Mouse (Mus musculus): ENCODE data around the gene Sec16a.

Gene Sec16a

DNA sequence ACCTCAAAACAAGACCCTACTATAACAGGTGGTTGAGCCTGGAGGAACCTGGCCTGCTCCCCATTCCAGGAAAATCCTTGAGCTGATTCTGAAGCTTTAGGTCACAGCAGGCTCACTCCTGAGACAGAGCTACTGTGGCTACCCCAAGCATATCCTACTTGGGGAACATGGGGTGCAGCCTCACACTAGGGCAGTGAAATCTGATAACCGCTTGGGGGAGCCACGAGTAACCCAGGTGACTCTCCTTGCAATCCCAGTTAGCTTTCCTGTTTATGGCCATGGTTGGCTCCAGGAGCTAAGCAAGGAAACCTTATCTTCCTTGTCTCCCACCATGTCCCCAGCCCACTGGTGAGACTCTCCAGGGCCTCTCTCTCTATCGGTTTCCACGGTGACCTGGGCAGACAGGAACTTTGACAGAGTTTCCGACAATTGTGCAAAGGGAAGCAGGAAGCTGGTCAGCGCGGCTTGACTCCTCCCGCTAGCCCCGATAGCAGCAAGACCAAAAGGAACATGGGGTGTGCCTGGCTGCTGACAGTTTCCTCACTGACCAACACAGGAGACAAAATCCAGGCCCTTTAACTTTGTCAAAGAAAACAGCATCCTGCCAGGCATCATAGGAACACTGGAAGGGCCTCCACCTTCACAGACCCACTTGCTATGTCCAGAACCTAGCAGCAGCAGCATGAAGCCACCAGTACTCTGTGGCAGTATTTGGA is 29.9 kb upstream of the Sec16a start:
- no peak for DNase-seq (ENCODE audit: low spot score in 2 of 2)

DNA sequence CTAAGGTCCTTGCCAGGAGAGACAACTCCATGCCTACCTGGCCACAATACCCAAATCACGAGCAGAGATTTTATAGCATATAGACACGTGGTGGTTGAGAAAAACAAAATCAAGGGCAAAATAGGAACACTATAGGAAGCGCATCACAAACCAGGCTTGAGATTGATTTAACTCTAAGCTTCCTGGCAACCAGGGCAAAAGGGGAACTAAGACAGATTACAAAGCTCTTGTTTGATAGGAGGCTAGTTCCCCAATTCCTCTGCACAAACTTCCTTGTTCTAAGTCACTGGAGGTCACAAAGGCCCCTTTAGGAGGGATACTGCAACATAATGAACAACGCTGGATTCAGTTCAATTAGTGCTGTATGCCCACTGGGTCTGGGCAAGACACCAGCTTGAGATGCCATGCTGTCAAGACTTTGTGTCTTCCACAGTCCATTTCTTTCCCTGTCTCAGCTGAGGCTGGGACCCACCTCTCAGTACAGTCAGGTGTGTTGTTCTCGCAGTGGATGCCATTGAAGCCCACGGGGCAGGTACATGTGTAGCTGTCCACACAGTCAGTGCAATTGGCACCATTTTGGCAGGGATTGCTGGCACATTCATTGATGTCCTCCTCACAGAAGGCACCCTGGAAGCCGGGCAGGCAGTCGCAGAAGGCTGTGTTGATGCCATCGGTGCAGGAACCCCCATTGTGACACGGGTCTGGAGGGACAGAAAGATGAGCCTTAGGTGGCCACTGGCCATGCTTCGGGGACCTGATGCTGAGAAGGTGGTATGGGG is 27.5 kb upstream of the Sec16a start:
- DNase-seq (ENCODE audit: low spot score in 2 of 2), result no peak

DNA sequence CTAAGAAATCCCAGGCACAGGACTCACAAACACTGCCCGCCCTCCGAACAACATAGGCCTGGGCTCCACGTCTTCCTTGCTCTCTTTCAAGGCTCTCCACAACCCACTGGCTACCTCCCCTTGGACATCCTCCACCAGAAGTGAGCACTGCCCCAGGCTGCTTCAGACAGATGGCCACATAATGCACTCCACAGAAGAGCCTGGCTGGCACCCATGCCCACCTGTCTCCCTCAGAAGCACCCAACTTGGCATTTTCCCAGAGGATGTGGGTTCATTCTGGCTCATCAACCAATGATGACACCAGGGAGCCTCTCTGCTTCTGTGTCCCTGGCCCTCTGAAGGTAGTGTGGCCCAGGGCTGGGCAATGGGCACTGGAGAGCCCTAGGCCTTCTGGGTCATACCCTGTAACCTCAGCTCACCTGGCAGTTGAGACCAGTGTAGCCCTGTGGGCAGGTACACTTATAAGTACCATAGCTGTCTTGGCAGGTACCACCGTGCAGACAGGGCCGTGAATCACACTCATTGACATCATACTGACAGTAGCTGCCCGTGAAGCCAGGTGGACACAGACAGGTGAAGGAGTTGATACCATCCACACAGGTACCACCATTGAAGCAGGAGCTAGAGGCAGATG is 26.8 kb upstream of the Sec16a start:
- DNase-seq (ENCODE audit: low spot score in 2 of 2), result no peak

DNA sequence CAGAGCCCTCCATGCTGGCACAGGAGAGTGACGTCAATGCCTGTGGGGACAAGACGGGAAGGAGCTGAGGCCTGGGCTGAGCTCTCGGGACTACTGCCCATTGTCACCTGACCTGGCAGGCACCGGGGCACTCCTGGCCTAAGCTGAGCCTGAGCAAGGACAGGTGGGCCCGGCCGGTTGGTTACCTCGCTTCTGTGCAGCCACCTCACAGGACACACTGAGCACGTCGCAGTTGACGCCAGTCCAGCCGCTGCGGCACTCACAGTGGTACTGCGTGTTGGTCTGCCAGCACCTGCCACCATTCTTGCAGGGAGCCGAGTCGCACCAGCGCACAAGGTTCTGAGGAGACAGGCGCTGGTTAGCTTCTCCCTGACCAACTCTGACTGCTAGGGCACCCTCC is 26.0 kb upstream of the Sec16a start:
- DNase-seq (ENCODE audit: low spot score in 2 of 2), result no peak

- DNase-seq (ENCODE audit: low spot score in 2 of 2), result no peak
These were observed 23.4 kb upstream of the Sec16a start for GRCm38 (mm10) chr2:26468376-26468775.

GRCm38 (mm10) chr2:26463412-26463811 is 18.4 kb upstream of the Sec16a start:
- DNase-seq (ENCODE audit: low spot score in 2 of 2), result no peak

GRCm38 (mm10) chr2:26462980-26463379 is 18.0 kb upstream of the Sec16a start:
- no peak for DNase-seq (ENCODE audit: low spot score in 2 of 2)

DNA sequence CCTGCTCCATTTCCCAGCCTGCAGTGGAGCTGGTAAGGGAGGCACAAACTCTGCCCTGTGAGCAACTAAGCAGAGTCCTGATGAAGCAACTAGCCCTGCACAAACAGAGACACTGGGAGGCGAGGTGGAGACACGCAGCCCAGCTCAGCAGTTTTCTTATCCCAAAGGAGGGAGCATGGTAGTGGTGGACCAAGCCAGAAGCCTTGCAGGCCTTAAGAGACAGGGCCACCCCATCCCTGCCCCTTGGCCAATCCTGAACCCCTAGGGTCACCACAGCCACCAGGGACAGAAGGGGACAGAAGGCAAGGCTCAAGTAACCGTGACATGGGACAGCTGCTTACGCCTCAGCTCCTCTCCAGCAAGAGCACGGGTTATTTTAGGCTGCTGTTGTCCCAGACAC is 16.7 kb upstream of the Sec16a start:
- no peak for DNase-seq (ENCODE audit: low spot score in 2 of 2)

DNA sequence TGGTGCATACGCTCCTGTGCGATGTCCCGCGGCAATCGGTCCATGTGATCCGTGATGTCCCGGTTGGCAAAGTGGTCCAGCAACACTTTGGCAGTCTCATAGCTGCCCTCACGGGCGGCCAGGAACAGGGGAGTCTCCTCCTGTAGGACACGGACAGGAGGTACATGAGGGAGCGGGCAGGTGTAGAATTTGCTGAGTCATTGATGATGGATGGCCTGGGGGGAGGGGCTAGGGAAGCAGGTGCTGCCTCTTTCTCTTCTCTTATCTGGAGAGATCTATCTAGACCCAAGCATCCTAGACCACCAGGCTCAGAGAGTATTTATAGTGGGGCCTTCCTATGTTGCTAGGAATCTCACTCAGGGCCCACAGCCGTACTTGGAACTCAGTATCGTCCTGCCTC is 15.8 kb upstream of the Sec16a start:
- DNase-seq (ENCODE audit: low spot score in 2 of 2), result no peak

DNA sequence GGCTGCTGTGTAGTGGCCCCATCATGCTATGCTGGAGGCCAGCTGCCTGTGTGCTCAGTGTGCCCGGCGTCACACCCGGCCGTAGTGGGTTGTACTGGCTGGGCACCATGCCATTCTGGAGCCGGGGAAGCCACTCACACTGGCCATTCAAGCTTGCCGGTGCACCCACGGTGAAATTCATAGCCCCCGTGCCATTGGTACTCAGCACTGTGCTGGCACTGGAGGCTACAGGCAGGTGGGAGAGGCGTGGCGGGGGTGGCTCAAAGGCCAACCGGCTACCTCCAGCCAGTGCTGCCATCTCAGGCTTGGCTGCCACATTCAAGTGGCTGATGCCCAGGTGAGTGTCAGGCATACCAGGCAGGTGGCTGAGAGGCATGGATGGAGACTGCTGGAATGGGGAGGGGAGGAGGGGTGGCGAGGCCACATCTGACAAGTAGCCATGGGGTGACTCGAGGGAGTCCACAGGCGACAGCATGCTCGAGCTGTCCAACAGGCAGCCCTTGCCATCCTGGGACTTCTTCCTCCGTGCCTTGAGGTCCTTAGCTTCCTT is 15.2 kb upstream of the Sec16a start:
- DNase-seq (ENCODE audit: low spot score in 2 of 2), result no peak

- no peak for DNase-seq (ENCODE audit: low spot score in 2 of 2)
These were observed 14.5 kb upstream of the Sec16a start for GRCm38 (mm10) chr2:26459478-26459877.

DNA sequence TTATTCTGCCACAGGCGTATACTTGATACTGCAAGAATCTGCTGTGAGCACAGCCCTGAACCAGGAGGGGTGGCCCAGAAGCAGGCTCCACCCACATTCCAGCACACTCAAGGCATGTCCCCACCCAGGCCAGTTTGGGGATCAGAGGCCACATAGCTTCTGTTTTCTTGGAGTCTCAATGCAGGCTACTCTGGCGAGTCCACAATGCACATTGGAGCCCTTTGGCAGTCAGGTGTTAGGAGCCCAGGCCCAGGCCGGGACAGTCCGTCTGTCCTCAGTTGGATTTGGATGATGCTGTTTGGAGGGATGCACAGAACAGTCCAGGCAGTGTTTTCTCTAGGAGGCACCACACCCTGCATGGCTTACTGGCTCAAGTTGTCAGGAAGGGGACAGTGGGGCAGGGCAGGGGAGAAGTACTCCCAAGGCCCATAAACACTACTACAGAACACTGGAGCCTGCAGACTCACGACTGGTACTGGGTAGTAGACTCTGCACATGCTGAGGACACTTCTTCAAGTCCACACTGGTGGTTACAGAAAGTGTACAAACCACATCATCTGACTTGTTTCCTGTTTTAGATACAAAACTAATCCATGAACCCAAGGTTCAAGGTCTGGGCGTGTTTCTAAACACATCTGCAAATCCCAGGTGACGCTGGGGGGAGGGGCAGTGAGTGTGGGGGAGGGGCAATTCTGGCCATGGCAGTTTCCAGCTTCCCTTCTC is 13.5 kb upstream of the Sec16a start:
- DNase-seq (ENCODE audit: low spot score in 2 of 2), result no peak

- DNase-seq (ENCODE audit: low spot score in 2 of 2), result peak in 1 of 2 experiments; percentile 89
These were observed 4.4 kb upstream of the Sec16a start for GRCm38 (mm10) chr2:26449121-26450060.

DNA sequence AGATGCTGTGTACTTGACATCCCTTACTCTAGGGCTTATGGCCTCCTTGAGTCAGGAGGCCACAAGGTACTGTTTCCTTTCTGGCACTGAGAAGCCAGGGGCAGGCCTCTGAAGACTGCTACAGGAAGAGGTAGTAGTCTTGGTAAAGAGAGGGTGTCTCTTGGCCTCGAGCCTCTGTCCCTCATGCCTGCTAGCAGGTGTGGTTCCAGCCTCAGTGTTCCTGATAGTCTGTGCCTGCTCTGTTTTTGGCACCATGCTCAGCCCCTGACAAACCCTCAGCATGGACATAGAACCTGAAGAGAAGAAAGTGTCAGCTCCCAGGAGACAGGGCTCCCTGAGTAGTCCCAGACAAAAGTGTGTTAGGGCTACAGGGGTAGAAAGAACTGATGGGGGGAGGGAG is 2.4 kb upstream of the Sec16a start:
- no peak for DNase-seq (ENCODE audit: low spot score in 2 of 2)

GRCm38 (mm10) chr2:26446671-26447070 is 1.7 kb upstream of the Sec16a start:
- DNase-seq (ENCODE audit: low spot score in 2 of 2), result no peak

DNA sequence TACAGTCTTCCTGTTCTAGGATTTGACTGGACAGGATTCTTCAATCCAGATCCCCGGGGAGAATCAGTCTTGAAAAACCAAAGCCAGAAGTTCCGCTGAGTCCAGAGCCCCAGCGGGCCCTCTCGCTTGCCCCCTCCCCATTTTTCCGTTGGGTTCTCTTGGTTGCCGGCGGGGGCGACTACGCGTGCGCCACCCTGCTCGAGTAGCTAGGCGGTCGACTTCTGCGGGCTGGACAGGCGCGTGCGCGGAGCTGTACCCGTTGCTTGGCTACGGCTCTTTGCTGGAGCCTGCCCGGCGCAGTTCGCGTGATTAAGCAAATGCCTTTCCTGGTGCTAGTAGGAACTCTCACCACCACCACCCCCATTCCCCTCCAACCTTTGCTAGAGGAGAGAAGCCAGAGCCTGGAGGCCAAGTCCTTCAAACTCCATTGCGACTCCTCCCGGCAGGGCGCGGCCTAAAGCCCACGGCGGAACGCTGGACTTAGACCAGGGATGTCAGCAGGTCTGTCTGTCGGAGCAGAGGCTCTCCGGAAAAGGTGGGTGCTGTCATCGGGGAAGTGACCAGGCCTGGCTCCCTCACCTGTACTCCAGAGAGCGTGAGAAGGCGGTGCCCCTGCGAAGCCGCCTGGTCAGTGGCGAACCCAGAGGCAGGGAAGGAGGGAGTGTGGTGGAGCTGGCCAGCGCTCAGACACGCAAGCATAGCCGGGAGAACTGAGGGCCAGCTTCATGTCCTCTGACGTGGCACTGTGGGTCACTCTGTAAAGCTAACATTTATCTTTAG is 840 bp upstream of the Sec16a start:
- DNase-seq (ENCODE audit: low spot score in 2 of 2), result peak; percentile 94 to 95

DNA sequence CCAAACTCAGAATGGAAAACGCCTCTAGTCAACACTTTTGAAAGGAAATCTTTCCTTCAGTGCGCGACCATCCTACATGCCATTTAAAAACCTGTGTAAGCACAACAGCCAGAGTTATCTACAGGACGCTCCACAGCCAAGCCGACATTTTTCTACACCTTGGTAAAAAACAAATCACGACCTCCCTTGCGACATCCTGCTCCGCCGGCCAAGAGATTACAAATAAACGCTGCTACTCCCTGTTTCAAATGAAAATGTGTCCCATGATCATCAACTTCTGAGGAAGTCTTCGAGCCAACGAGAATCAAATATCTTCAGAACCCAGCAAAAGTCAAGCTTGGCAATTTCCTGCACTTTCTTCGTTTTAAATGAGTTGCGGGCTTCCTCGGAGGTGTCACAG is 648 bp downstream of the Sec16a start:
- no peak for DNase-seq (ENCODE audit: low spot score in 2 of 2)

DNA sequence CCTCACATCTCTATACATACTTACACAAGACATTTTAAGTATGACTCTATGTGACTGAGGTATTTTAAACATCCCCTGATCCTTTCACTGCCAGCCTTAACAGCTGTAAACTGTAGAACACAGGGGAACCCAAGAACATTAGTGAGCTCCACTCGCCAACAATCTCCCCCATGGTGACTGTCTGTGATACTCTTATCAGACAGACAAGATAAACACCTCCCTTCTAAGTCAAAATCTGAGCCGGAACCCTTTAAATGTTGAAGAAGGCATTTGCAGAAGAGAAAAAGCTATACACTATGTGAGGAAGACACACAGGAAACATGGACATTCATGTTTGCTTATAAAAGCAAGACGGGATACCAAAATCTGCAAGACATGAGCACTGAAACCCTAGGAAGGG is 1.1 kb downstream of the Sec16a start:
- no peak for DNase-seq (ENCODE audit: low spot score in 2 of 2)

DNA sequence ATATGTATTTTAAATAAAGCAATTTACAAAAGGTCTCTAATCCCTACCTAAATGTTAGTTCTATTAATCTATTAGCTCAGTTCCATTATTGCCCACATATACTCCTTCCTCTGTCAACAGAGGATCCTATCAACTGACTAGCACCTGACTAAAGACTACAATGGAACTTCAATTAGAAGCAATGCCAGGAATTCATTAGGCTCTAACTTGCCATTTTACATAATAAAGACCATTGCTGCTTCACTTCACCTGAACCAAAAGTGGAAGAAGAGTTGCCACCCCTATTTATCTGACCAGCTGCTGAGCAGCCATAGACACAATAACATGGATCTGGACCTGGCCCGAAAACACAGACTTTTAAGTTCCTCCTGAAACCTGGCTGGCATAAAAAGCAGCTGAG is 2.2 kb downstream of the Sec16a start:
- no peak for DNase-seq (ENCODE audit: low spot score in 2 of 2)

GRCm38 (mm10) chr2:26441688-26442087 is 3.3 kb downstream of the Sec16a start:
- no peak for DNase-seq (ENCODE audit: low spot score in 2 of 2)

All from left cerebral cortex, adult 9 months (tissue).